Mouse (Mus musculus) macrophage (primary cell): ENCODE data around the gene Mybph. TPM values are rescaled to one million over a fixed set of nuclear protein-coding genes. Genes with fewer than 3 reads are reported as not detected.

Experiments
- H3K27ac ChIP-seq: fragments of 350-480 bp; formaldehyde crosslinking; 2 replicates; pipeline ENCODE4 v1.9.0; 2021
- H3K36me3 ChIP-seq: fragments of 350-480 bp; formaldehyde crosslinking; 2 replicates; pipeline ENCODE4 v1.9.0; 2021; ENCODE audit errors: inconsistent target
- H3K4me3 ChIP-seq: fragments of 350-480 bp; formaldehyde crosslinking; 2 replicates; pipeline ENCODE4 v1.9.0; 2021; ENCODE audit errors: inconsistent target
- H3K79me2 ChIP-seq: fragments of 350-480 bp; formaldehyde crosslinking; 2 replicates; pipeline ENCODE4 v1.9.0; 2021; ENCODE audit errors: inconsistent target
- whole genome bisulfite sequencing: methylation state at CpG from one replicate; pipeline ENCODE4 v1.1.7; 2026; ENCODE audit warnings: inconsistent platforms; ENCODE audit not compliant: missing documents; 5-methylcytosine and 5-hydroxymethylcytosine counted together
- polyA plus RNA-seq: library from polyadenylated mRNA; stranded (reverse); fragments of 250-400 nt; gene quantifications from 3 replicates; pipeline ENCODE4 v1.2.4, GENCODE M21; 2018; ENCODE audit warnings: inconsistent platforms

Mybph gene
- polyA plus RNA-seq, 1 experiment from 2014 or later, result not detected

- no peaks in the 10 kb centered on the region for H3K79me2 ChIP-seq
- H3K4me3 ChIP-seq, result no peak overlapping the region
- H3K27ac ChIP-seq, result no peak overlapping the region
- WGBS, result 64% methylated on average over 14 of the region's 14 CpGs
- no peaks in the 10 kb centered on the region for H3K36me3 ChIP-seq
Observed at GRCm38 (mm10) chr1:134167416-134168305, 25.6 kb upstream of the Mybph start.

- 72% methylated on average over 3 of the region's 3 CpGs for WGBS
- Histone ChIP-seq H3K27ac (no peak overlapping the region), H3K79me2 (no peaks in the 10 kb centered on the region), H3K4me3 (no peak overlapping the region), H3K36me3 (no peaks in the 10 kb centered on the region)
Observed at GRCm38 (mm10) chr1:134168567-134168966, 24.7 kb upstream of the Mybph start.

GRCm38 (mm10) chr1:134168985-134169697, 24.1 kb upstream of the Mybph start:
- Histone ChIP-seq H3K4me3 (no peak overlapping the region), H3K27ac (no peak overlapping the region), H3K79me2 (no peaks in the 10 kb centered on the region), H3K36me3 (no peaks in the 10 kb centered on the region)
- WGBS, result 89% methylated on average over 8 of the region's 8 CpGs

GRCm38 (mm10) chr1:134173081-134173480, 20.2 kb upstream of the Mybph start:
- no peak overlapping the region for H3K27ac ChIP-seq
- H3K4me3 ChIP-seq, result no peak overlapping the region
- H3K36me3 ChIP-seq, result no peaks in the 10 kb centered on the region
- H3K79me2 ChIP-seq, result no peaks in the 10 kb centered on the region
- 79% methylated on average over 7 of the region's 7 CpGs for WGBS

GRCm38 (mm10) chr1:134177976-134178375, 15.3 kb upstream of the Mybph start:
- 93% methylated on average over 5 of the region's 5 CpGs for WGBS
- no peak overlapping the region for H3K27ac ChIP-seq

GRCm38 (mm10) chr1:134182025-134182424, 11.2 kb upstream of the Mybph start, which contains the start of gene Chil1:
Gene Chil1, plus strand, starts transcription at chr1:134182176.
- Histone ChIP-seq H3K79me2 (no peaks in the 10 kb centered on the region), H3K27ac (no peak within 1 kb of the TSS), H3K4me3 (no peak within 1 kb of the TSS), H3K36me3 (no peaks in the 10 kb centered on the region)
- WGBS, result 87% methylated on average over 4 of the region's 4 CpGs

More at GRCm38 (mm10) chr1:134177976-134178375, 15.3 kb upstream of the Mybph start:
- Histone ChIP-seq H3K79me2 (no peaks in the 10 kb centered on the region), H3K36me3 (no peaks in the 10 kb centered on the region), H3K4me3 (no peak overlapping the region)

GRCm38 (mm10) chr1:134184089-134184488, 9.2 kb upstream of the Mybph start:
- Histone ChIP-seq H3K36me3 (no peaks in the 10 kb centered on the region), H3K27ac (no peak overlapping the region), H3K79me2 (no peaks in the 10 kb centered on the region), H3K4me3 (no peak overlapping the region)
- WGBS, result 46% methylated on average over 3 of the region's 4 CpGs

GRCm38 (mm10) chr1:134188217-134188616, 5.0 kb upstream of the Mybph start:
- Histone ChIP-seq H3K36me3 (no peaks in the 10 kb centered on the region), H3K27ac (no peak overlapping the region), H3K4me3 (no peak overlapping the region), H3K79me2 (no peaks in the 10 kb centered on the region)
- WGBS, result 94% methylated on average over 5 of the region's 5 CpGs

- Histone ChIP-seq H3K36me3 (no peaks in the 10 kb centered on the region), H3K79me2 (no peaks in the 10 kb centered on the region), H3K27ac (no peak overlapping the region), H3K4me3 (no peak overlapping the region)
- 18% methylated on average over 12 of the region's 12 CpGs for WGBS
Observed at GRCm38 (mm10) chr1:134188989-134189729, 4.1 kb upstream of the Mybph start.

- H3K4me3 ChIP-seq, result no peak overlapping the region
- H3K79me2 ChIP-seq, result no peaks in the 10 kb centered on the region
- no peak overlapping the region for H3K27ac ChIP-seq
- no peaks in the 10 kb centered on the region for H3K36me3 ChIP-seq
- 87% methylated on average over 5 of the region's 5 CpGs for WGBS
Observed at GRCm38 (mm10) chr1:134191192-134191591, 2.1 kb upstream of the Mybph start.

- H3K79me2 ChIP-seq, result no peaks in the 10 kb centered on the region
- no peaks in the 10 kb centered on the region for H3K36me3 ChIP-seq
- H3K27ac ChIP-seq, result no peak overlapping the region
- no peak overlapping the region for H3K4me3 ChIP-seq
- WGBS, result 79% methylated on average over 4 of the region's 4 CpGs
Observed at GRCm38 (mm10) chr1:134192024-134192423, 1.2 kb upstream of the Mybph start.

GRCm38 (mm10) chr1:134193674-134194197, 488 bp downstream of the Mybph start:
- 89% methylated on average over 7 of the region's 7 CpGs for WGBS

GRCm38 (mm10) chr1:134194298-134195022, 1.2 kb downstream of the Mybph start:
- H3K36me3 ChIP-seq, result no peaks in the 10 kb centered on the region
- no peak overlapping the region for H3K27ac ChIP-seq
- H3K4me3 ChIP-seq, result no peak overlapping the region
- 89% methylated on average over 15 of the region's 16 CpGs for WGBS
- H3K79me2 ChIP-seq, result no peaks in the 10 kb centered on the region

More at GRCm38 (mm10) chr1:134193674-134194197, 488 bp downstream of the Mybph start:
- Histone ChIP-seq H3K79me2 (no peaks in the 10 kb centered on the region), H3K4me3 (no peak overlapping the region), H3K36me3 (no peaks in the 10 kb centered on the region), H3K27ac (no peak overlapping the region)

- Histone ChIP-seq H3K36me3 (no peaks in the 10 kb centered on the region), H3K4me3 (no peak overlapping the region), H3K27ac (no peak overlapping the region), H3K79me2 (no peaks in the 10 kb centered on the region)
- 63% methylated on average over 2 of the region's 2 CpGs for WGBS
Observed at GRCm38 (mm10) chr1:134195117-134195516, 1.9 kb downstream of the Mybph start.
